Mouse (Mus musculus) testis, adult 2 months (tissue): ENCODE data around the gene Morc1. TPM values are rescaled to one million over a fixed set of nuclear protein-coding genes. Genes with fewer than 3 reads are reported as not detected.

Experiments used
- H3K27ac ChIP-seq: fragments of 200-500 bp; 2 replicates; pipeline ENCODE4 v1.5.1; 2012; ENCODE audit warnings: low read depth, low read length; ENCODE audit not compliant: control insufficient read depth, insufficient read depth
- H3K27me3 ChIP-seq: fragments of 200-500 bp; 2 replicates; pipeline ENCODE4 v1.6.1; 2012; ENCODE audit warnings: mild to moderate bottlenecking, low read length, moderate library complexity; ENCODE audit not compliant: control insufficient read depth, insufficient read depth
- H3K36me3 ChIP-seq: fragments of 200-500 bp; 2 replicates; pipeline ENCODE4 v1.6.1; 2012; ENCODE audit warnings: mild to moderate bottlenecking, low read length; ENCODE audit not compliant: control insufficient read depth, insufficient read depth
- H3K4me1 ChIP-seq: fragments of 200-500 bp; 2 replicates; pipeline ENCODE4 v1.6.1; 2012; ENCODE audit warnings: low read length; ENCODE audit not compliant: control insufficient read depth, insufficient read depth
- H3K4me3 ChIP-seq: fragments of 200-500 bp; 2 replicates; pipeline ENCODE4 v1.5.1; 2012; ENCODE audit warnings: low read depth, mild to moderate bottlenecking, low read length, moderate library complexity, mixed read lengths; ENCODE audit not compliant: control insufficient read depth
- CTCF ChIP-seq: fragments of 200-500 bp; IDR thresholded peaks from 2 replicates; pipeline ENCODE4 v1.5.1; 2012; ENCODE audit warnings: low read depth, mild to moderate bottlenecking, inconsistent platforms, low read length, moderate library complexity; ENCODE audit not compliant: control insufficient read depth, insufficient read depth, insufficient replicate concordance
- POLR2A ChIP-seq: fragments of 200-500 bp; IDR thresholded peaks from 2 replicates; pipeline ENCODE4 v1.6.1; 2012; ENCODE audit warnings: low read depth, mild to moderate bottlenecking, inconsistent platforms, low read length, moderate library complexity; ENCODE audit not compliant: control insufficient read depth
- polyA plus RNA-seq: library from polyadenylated mRNA; depleted of rRNA; stranded (reverse); fragments of >200 nt; gene quantifications from 2 replicates; pipeline ENCODE4 v1.2.3, GENCODE M21; 2012; rRNA removed

The Morc1 gene
- polyA plus RNA-seq = 0.93 and 1.0 TPM in 2 replicates

DNA sequence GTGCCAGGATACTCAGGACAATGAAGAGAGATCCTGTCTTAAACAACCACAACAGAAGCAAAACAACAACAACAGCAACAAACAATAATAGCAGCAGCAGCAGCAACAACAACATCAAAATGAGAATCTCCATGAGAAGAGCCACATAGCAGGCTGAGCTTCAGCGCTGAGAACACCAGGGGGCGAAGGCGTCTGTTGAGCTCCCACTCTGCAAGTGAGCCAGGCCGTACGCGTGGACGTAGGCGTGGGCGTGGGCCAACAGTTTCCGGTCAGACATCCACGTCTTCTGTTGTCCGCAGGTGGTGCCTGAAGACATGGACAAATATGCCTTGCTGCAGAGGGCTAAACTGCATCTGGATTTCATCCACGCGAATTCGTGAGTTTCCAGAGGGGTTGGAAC is at the start of gene Morc1:
Gene Morc1, plus strand, starts transcription at position 211 of the 400 bp plus-strand sequence.
- Histone ChIP-seq H3K4me1 (no peaks in the 10 kb centered on the region; the same call in none of the 2 replicates), H3K27me3 (no peaks in the 10 kb centered on the region), H3K4me3 (peak within 1 kb of the TSS; percentile 80), H3K36me3 (no peaks in the 10 kb centered on the region), H3K27ac (no peak within 1 kb of the TSS)
- TF ChIP-seq POLR2A (no peak), CTCF (peak; percentile 26; the same call in 1 of the 2 replicates)

DNA sequence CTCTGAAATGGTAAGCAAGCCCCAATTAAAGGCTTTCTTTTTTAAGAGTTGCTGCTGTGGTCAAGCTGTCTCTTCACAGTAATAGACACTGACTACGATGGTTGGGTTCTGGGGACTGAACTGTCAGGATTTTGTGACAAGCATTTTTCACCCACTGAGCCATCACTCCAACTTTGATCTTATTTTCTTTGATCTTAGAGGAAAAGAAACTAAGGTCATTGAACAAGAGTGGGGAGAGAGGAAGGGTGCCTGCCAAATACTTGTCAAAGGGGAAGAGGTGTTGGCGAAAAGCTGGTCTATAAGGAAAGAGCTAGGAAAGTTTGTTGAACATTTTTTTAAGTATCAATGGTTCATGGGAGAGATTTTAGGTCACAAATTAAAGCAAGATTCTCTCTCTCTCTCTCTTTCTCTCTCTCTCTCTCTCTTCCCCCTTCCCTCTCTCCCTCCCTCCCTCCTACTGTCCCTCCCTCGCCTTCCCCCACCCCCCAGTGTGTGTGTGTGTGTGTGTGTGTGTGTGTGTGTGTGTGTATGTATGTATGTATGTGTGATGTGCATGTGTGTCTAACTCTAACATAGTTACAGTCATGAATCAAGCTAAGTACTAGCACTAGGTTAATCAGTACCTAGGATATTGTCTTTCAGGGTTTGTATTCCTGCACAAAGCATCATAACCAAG is 47.3 kb upstream of the Morc1 start:
- Histone ChIP-seq H3K27me3 (no peaks in the 10 kb centered on the region), H3K36me3 (no peaks in the 10 kb centered on the region), H3K4me3 (no peak overlapping the region), H3K4me1 (no peaks in the 10 kb centered on the region), H3K27ac (no peak overlapping the region)
- no peak for TF ChIP-seq CTCF
- no peak for TF ChIP-seq POLR2A

DNA sequence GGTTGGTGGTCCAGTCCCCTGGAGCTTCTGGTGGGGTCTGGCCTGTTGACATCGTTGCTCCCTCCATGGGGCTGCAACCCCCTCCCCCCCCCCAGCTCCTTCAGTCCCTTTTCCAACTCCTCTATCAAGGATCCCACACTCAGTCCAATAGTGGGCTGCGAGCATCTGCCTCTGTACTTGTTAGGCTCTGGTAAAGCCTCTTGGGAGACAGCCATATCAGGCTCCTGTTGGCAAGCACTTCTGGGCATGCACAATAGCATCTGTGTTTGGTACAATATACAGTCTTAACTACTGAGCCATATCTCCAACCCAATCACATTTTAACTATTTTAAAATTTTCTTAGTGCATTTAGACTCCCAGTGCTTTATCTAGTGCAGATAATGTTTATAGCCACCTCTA is 44.1 kb upstream of the Morc1 start:
- no peak overlapping the region for H3K4me3 ChIP-seq
- H3K27me3 ChIP-seq = no peaks in the 10 kb centered on the region
- H3K4me1 ChIP-seq = no peaks in the 10 kb centered on the region
- H3K27ac ChIP-seq = no peak overlapping the region
- TF ChIP-seq POLR2A = no peak
- no peak for TF ChIP-seq CTCF
- H3K36me3 ChIP-seq = no peaks in the 10 kb centered on the region

- H3K4me1 ChIP-seq = no peaks in the 10 kb centered on the region
- TF ChIP-seq POLR2A (no peak), CTCF (no peak)
- H3K27ac ChIP-seq = no peak overlapping the region
- no peak overlapping the region for H3K4me3 ChIP-seq
- H3K27me3 ChIP-seq = no peaks in the 10 kb centered on the region
- H3K36me3 ChIP-seq = no peaks in the 10 kb centered on the region
Measured at GRCm38 (mm10) chr16:48395278-48395677, 35.8 kb upstream of the Morc1 start.

GRCm38 (mm10) chr16:48402963-48403362 is 28.1 kb upstream of the Morc1 start:
- TF ChIP-seq CTCF (no peak), POLR2A (no peak)
- Histone ChIP-seq H3K4me3 (no peak overlapping the region), H3K4me1 (no peaks in the 10 kb centered on the region), H3K27ac (no peak overlapping the region), H3K36me3 (no peaks in the 10 kb centered on the region), H3K27me3 (no peaks in the 10 kb centered on the region)

GRCm38 (mm10) chr16:48403423-48403822 is 27.6 kb upstream of the Morc1 start:
- no peak for TF ChIP-seq POLR2A
- TF ChIP-seq CTCF = no peak
- Histone ChIP-seq H3K4me1 (no peaks in the 10 kb centered on the region), H3K4me3 (no peak overlapping the region), H3K27me3 (no peaks in the 10 kb centered on the region), H3K27ac (no peak overlapping the region), H3K36me3 (no peaks in the 10 kb centered on the region)

DNA sequence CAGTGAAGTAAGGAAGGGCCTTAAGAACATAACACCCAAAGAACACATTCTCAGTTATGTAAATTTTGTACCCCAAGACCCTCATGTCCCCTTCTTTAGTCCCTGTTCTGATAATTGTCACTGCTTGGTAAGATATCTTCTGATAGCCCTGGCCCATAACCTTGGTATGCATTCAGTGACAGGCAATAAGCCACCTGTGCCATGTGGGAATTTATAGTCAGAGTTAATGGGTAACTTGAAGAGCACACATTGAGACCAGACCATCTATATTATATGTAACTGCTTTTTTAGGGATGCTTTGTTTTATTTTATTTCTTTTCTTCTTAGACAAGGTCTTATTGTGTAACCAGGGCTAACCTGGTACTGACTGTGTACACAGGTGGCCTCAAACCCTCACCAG is 27.0 kb upstream of the Morc1 start:
- no peak for TF ChIP-seq POLR2A
- TF ChIP-seq CTCF = no peak
- no peaks in the 10 kb centered on the region for H3K36me3 ChIP-seq
- no peaks in the 10 kb centered on the region for H3K27me3 ChIP-seq
- no peaks in the 10 kb centered on the region for H3K4me1 ChIP-seq
- no peak overlapping the region for H3K27ac ChIP-seq
- no peak overlapping the region for H3K4me3 ChIP-seq
